Mouse (Mus musculus) thymus, postnatal 14 days (tissue): ENCODE data around the gene Sox13.

ENCODE experiments used
- DNase-seq: peaks from one replicate; pipeline ENCODE4 v3.0.0; 2021

Sox13 gene

DNA sequence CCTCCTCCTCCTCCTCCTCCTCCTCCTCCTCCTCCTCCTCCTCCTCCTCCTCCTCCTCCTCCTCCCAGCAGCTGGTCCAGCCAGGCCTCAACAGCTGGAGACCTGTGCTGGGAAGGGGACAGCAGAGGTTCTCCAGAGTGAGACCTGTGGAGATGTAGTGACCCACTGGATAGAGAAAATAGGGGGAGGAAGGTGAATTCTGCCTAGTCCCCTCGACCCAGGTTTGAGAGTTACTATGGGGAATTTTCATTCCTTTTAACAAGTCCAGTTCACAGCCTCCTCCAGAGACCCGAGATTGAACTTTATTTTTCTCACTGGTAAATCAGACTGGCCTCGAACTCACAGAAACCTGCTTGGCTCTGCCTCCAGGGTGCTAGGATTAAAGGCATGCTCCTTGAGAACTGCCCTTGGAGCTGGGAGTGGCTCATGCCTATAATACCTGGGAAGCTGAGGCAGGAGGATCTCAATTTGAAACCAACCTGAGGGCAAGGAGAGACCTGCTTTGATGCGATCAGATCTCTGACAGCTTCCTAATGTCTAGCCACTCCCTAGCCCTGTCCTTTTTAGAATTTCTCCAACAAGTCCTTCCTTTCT lies 467 bp upstream of the Sox13 start:
- no peak for DNase-seq

DNA sequence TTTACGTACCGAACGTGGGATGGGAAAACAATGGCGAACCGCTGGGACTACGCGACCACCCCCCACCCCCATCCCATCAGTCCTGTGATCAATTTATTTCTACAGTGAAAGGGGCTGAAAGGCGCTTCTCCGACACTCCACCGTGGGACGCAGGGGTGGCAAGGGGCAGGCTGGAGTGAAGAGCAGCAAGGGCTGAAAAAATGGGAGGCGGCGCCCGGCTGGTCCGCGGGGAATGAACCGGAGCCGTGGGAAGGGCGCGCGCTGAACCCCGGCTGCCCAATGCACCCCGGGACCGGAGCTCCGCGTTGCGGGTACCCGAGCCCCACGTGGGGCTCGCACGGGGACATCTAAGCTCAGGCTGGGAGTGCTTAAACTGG lies 1.0 kb downstream of the Sox13 start:
- no peak for DNase-seq

DNA sequence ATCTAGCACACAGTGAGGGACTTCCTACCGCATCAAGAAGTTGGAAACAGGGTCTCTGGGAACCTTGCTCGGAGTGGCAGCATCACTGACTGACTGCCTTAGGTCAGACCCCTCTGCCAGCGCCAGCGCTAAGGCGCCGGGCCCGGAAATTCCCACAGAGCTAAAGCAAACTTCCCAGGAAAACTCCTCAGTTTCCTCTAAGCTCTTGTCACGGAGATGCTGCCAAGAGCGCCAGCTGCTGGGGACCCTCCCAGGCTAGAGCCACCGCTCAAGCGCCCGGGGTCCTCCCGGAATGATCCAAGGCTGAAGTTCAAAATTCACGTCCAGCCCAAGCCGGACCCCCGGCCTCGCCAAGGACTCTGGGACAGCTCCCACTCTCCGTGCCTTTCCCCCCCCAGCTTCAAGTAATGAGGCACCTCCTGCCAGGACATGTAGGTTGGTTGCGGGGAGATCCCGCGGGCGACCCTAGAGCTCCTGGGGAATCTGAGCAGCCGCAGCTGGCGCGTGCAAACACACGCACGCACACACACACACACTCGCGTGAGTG lies 1.5 kb downstream of the Sox13 start:
- no peak for DNase-seq

DNA sequence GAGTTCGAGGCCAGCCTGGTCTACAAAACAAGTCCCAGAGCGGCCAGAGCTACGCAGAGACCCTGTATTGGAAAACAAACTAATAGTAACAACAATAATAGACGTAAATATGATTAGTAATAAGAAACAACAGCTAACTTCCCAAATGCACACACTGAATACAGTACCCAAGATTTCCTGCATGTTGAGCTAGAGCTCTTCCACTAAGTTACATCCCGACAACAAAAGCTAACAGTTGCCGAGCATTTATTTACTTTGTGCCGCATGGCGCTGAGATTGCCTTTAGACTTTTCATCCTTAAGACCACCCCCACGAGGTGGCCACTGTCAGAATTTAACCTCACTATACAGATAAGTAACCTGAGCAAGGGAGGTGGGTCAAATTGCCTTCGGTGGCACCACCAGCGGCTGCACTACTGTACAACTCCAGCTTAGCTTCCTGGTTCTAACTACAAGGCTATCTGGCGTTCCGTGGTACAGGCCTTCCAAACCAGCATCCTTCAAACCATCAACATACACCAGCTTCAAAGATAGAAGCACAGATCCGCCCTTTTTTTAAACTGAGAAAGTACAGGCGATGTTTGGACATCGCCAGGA lies 2.1 kb downstream of the Sox13 start:
- DNase-seq, result no peak

DNA sequence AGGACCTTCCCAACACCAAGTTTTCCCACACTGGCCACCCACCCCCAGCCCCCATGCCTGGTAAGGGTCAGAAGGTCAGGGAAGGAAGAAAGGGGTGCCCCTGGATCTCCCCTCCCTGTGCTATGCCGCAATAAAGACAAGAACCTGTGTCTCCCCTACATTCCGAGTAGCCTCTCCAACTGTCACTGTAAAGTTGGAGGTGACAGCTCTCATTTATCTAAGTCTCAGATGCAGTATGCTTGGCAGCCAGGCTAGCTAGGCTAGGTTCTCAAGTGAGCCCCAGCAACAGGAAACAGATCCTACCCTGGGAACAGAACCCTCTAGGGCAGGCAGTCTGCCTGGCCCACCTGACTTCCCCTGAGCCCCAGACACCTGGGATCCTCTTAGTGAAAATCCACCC lies 3.1 kb downstream of the Sox13 start:
- DNase-seq, result peak; percentile 39

DNA sequence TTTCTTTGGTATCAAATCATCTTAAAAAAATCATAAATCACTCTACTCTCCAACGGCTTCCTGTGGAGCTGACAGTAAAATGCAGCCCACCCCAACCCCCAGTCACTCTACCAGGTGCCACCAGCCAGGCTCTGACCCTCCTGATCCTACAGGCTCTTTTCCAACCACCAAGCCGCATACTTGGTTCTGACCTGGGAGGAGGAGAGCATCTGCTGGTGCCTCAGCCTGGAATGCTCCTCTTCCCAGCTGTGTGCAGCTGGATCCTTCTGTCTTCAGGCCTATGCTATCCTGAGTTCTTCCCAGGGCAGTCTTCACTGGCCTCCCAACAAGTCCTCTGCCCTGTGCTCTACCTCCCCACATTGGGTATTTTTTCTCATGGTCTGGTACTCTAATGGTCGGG lies 3.7 kb downstream of the Sox13 start:
- DNase-seq, result no peak

DNA sequence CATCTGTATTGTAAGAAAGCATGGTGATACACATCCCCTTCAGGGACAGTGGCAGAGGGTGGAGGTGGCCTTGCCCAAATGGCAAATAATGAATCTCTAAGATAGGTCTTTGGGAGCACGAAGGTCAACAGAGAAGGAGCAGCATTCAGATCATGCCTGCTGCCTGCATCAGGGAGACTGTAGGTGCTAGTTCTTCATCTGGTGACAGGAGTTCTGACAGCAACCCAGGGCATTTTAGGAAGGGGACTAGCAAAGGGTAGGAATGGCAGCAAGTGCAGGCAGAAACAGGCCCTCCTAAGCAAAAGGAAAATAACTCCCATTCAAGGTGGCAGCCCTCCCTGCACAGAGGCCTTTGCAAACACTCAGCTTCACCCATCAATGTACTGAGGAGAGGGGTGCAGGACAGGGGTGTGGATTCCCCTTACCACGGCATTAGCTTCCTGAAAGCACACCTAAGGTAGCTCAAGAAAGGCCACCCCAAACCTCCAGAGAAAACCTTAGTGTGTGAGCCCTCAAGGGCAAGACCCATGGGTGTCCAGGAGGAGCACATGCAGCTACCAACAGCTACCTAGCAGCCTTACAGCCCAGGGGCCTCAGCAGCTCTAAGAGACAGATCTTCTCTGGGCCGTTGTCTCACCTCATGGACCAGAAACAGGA lies 4.9 kb downstream of the Sox13 start:
- DNase-seq, result no peak

DNA sequence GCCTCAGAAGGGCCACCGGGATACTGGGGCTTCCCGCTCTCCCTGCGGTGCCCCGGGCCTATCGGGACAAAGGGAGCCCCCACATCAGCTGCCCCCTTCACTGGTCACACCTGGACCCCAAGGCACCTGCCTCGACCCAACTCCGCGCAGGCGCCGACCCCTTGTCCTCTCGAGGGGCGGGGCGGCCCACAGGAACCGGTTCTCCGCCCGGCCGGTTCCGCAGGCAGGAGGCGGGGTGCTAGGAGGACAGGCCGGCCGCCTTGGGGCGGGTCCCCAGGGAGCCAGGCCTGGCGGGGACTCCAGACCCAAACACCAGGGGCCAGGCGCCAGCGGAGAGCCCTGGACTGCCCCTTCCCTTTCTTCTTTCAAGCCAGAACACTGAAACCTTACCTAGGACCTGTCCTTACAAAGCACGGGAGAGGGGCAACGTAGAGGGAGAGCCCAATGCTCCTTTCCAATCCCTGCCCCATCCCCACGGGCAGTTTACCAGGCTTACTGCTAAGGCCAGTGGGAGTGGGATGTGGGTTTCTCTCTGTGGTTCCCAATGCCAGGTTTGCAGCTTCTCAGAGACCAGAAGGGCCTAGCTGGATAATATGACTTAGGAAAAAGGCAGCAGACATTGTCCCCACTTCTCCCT lies 5.9 kb downstream of the Sox13 start:
- DNase-seq, result no peak

DNA sequence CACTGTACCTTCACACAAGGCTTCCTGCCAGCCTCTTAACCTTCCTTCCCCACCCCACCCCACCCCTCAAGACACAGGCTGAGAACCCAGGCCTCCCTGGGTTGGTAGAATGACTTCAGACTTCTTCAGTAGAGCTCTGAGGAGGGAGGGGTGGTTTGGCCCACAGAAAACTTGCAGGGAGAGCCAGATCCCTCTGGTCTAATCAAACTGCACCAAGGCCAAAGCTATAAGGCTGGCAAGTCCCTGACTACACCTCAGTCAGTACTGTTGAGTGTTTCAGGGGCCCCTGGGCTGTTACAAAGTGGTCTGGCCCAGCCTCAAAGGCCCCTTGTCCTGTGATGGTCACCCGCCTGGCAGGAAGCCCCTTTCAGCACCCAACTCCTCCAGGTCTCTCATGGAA lies 6.6 kb downstream of the Sox13 start:
- no peak for DNase-seq

DNA sequence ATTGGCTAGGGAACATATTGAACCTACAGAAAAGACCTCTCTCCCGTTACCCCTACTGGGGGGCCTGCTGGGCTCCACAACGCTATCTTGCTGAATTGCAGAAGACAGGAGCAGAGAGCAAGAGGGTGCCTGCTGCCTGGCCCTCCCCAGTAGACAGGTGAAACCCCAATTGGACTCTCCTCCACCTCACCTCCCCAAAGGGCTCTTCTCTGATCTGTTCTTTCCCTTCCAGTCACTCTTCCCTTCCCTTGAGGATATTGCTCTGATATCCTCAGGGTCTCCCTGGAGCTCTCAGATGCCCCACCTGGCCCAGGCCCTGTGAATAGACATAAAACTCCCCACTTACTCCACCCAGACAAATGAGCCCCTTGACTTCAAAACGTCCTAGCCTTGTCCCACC lies 7.1 kb downstream of the Sox13 start:
- no peak for DNase-seq

DNA sequence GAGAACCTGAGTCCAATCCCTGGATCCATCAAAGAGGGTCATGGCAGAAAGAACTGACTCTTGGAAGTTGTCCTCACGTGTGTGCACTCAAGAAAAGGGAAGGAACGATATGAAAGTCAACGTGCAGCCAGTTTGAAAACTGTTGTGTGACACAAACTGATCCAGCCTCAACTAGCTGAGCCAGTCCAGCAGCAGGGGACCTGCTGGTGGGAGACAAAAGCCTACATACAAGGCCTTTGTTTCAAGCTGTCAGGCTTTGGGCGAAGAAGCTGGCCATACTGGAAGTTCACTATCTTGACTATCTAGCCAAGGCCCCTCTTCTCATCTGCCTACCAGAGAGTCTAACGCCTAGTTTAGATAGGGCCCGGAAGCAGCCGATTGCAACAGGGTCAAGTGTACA lies 7.7 kb downstream of the Sox13 start:
- no peak for DNase-seq

DNA sequence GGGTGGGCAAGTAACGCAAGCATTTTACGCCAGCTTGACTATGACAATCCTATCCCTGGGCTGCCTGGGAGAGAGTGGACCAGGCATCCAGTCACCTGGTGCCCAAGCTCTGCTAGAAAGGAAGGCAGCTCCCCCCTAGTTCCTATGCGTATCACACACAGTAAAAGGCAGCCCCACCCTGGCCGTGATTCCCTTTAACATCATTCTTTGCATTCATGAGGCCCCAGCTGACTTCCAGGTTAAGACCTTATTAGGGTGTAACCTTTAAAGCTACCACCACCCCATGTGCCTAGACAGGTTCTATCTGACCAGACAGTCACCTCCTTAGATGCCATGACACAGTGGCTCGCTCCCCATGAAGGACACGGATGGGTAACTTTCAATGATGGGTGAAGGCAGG lies 8.7 kb downstream of the Sox13 start:
- no peak for DNase-seq

DNA sequence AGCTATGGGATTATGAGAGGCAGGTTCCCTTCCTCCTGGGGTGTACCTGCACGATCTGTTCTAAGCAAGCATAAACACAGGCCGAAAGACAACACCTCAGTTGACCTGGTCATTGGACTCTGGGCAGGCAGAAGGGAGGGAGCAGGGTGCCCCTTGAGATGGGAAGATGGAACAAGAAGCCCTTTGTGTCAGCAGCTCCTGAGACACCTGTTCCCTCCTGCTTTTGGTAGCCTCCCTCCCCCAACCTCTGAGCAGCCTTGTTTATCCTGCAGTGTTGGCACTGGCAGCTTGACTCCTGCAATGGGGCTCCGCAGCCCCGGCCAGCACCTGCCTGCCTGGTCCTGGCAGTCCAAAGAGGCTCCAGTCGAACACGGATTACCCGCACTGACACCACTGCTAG lies 9.1 kb downstream of the Sox13 start:
- no peak for DNase-seq

DNA sequence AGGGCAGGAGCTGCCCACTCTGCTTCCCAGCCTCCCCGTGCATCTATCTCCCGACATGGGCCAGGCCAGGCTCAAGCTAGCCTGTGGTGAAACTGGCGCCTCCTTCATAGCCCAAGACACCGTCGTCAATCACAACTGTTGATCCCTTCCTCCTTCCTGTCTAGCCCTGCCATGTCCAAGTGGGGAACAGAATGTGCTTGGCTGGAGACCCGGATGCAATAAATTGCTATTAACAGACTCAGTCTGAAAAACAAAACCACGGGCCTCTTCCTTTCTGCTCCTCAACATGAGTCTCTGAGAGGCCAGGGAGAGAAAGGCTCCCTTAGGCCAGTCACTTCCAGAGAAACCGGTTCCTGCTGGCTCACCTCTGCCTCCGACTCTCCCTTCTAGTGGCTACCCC lies 11.2 kb downstream of the Sox13 start:
- no peak for DNase-seq

DNA sequence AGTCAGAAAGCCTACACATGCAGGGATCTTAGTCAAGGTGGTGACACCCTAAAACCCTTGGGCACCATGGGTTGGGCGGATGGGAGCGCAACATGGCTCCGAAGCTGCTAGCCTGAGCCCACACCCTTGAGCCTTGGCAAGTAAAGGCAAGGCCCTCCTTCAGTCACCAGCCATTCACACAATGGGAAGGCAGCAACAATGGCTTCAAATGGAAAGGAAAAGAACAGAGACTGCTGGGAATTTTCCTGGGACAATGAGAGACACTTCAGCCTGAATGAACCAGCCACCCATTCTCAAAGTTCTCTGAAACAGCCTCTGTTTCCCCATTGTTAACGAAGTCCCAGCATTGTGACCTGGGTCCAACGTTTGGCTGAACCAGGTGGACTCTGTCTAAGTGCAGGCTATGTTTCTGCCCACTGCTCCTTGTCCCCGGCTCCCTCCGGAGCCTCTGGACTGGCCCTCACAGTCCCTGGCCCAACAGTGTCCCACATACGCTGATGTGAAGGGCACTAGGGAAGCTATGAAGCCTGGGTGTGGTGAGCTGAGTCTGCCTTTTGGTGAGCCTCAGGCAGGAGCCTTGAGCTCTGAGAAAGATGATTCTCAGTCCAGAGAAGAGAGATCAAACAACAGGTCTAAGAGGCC lies 12.6 kb downstream of the Sox13 start:
- DNase-seq, result no peak

DNA sequence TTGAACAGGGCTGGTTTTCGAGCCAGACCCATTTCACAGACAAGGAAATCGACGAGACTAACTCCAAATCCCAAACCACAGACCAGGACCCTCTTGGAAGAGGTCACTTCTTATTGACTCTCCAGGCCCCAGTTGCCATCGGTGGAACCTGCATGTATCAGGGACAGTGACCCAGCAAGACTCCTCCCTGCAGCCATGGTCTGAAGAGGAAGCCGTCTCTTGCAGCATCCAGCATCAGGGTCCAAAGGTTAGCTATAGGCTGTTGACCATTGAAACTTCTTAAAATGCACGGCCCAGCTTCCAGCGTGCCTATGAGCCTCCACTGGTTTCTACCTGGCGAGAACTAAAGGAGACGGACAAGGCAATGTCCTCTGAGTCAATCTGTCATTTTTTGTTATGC lies 14.4 kb downstream of the Sox13 start:
- DNase-seq, result no peak

DNA sequence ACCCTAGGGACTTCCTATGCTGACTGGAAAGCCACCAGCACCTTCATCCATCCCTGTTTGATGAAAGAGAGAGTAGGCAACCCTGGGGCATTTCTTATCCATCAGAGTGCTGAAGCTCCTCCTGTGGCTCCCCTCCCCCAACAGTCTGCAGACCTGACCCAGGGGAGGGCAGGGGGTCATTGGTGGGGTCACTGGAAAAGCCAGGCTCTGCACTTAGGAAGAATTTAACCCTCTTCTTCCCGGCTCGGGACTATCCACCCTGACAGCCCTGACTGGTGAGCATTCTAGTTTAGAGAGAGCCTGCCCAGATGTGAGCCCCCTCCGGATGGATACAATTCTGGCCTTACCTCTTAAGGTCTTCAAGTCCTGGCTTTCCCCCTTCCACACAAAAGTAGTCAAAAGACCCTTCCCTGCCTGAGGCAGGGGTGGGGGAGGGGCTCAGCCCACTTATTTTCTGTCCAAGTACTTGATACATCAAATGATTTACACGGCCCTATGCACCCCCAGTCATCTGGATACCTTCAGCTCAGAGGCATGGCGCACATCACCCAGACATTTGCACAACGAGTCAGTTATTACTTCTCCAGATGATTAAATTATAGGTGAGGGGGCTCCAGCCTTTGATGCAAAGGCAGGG lies 15.2 kb downstream of the Sox13 start:
- no peak for DNase-seq

DNA sequence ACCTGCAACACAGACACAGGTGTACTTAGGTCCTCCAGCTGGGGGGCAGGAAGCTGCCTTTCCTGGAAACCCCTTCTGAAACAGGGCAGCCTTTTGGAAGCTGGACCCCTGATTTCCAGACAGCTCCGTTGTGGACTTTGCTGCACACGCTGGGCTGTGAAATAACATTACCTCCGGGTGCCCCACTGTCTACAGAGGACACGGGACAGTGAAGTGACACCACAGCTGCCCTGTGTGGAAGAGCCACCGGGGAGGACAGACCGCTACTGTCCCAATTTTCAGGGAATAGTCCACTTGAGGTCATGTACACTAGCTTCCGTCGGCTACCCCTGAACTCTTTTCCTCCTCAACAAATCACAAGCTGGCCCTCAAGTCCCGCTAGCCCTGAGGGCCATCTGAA lies 15.9 kb downstream of the Sox13 start:
- DNase-seq, result no peak

DNA sequence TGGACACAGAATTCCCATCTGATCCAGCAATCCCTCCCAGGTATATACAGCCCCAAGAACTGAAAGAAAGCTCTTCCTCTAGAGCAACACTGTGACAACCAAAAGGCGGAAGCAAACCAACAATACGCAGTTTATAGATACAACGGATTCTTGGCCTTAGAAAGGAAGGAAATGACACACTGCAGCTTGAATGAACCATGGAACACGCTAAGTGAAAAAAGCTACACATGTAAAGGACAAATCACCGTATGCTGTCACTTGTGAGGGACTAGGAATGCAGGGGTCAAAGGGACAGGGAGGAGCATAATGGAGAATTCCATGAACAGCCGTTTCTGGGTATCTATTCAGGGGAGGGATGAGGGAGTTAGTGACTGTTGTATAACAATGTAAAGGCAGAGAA lies 16.7 kb downstream of the Sox13 start:
- DNase-seq, result no peak

DNA sequence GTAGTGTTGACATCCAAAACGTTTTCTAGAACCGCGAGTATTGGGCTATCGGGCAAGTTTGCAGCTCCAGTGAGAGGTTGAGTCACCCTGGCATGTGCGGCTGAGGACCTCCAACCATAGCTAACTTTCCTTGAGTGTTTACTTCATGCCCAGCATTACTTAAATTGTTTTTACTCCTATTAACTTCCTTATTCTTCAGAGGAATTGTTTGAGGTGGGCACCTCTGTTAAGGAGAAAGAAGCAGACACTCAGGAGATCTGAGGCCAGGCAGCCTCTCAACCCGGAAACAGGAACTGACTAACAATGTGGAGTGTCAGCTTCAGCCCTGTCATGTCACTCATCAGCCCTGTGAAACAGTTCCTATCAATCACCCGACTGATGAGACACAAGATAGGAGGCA lies 17.6 kb downstream of the Sox13 start:
- peak; percentile 34 for DNase-seq

DNA sequence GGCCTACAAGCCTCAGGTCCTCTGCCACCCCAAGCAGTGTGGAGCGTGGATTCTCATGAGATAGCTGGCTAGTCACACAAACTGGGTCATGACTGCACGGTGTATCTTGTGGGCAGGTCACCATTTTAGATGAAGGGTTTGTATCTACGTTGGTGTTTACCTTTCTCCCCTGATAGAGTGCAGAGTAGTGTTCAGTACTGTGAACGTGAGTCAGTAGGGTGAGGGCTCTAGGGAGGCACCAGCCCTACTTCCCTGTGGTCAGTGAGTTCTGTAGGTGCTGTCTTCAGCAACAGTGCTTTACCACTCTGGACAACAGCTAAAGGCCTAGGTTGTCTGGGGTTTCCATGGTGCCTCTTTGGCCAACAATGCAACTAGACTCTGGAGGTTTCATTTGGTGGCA lies 20.2 kb downstream of the Sox13 start:
- no peak for DNase-seq

DNA sequence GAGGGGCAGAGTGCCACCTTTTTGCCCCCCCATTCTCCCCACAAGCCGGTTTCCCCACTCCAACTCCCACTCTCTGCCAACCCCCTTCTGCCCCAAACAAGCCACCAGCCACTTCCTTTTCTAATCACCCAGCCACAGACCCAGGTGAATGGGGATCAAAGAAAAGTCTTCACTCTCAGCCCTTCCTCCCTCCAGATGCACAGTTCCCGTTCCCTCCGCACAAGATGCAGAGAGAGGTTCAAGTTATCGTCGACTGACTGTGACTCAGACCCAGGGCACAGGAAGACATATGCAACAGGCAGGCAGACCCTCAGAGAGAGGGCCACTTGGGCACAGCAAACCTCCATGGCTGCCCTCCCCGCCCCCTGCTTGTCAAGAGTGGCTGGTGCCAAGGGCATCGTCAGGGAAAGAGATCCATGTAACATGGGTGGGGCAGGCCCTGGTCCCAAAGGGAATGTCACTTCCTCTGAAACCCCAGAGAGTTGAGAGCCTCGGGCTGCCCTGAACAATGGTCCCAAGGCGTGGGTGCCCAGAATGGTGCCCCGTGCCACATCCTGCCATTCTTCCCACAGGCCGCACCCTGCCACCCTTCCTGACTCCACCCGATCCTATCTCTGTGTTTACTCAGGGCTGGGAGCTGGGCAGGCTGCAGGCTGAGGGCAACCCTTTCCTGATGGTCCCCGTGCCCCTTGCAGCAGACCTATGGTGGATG lies 24.0 kb downstream of the Sox13 start:
- DNase-seq, result peak; percentile 52
